Mouse (Mus musculus): Measurements from ENCODE around the gene Dnmt1. TPM values are rescaled to one million over a fixed set of nuclear protein-coding genes. Genes with fewer than 3 reads are reported as not detected.

The Dnmt1 gene
- total RNA-seq, 2 experiments from 2014 or later: 28.1 to 69.1 TPM

DNA sequence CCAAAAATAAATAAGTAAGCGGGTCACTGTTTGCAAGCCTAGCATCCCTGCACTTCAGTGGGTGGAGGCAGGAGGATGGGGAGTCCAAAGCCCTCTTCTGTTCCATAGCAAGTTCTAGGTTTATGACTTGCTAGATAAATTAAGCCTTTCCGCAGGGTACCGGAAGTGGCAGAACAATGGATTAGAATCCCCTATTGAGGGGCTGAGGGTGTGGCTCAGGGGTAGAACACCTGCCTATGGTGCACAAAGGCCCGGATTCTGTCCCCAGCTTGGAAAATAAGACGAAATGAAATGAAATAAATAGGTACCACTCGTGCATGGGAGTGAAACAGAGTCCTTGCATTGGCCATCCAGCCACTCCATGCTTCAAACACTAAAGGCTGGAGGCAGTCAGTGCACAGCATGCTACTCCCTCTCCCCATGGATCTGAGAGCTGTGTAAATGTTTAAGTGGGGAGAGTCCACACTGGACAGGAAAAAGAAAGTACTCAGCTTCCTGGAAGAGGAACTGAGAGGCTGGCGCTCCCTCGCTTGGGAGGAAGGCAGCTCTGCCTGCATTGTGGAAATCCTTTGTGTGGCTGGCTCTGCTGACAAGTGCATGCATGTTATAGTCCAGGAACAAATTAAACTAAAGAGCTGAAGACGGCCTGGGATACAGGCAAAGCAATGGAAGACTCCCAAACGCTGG is 18.9 kb upstream of the Dnmt1 start:
- no peak for ATAC-seq (replicated peaks; ENCODE audit: low FRiP score, poor library complexity, severe bottlenecking)

DNA sequence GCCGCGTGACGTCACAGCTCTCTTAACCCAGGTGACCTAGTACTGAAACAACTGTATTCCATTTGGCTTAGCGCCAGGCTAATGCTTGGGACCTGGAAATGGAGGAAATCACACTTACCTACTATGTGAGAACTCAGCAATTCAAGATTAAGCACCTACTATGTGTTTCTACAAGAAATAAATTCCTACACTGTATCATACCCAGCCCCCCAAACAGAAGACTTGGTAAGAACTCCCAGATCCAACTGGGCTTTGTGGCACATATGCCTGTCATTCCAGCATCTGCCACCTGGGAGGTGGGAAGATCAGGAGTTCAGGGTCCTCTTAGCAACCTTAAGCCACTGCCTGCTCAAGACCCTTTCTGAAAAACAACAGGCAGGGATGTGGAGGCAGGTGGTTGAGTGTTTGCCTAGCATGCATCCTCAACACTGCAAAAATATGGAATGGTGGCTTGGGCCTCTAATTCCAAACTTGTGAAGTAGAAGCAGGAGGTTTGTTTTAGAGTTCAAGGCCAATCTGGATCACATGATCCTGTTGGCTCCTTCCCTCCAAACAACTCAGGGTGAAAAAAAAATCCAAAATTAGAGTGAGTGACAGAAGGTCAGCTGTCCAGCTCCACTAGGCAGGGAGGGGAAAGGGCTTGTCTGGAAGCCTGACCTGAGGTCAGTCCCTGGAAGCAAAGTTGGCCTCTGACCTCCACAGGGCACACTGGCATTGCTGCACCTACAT is 17.4 kb upstream of the Dnmt1 start:
- no peak for ATAC-seq (replicated peaks; ENCODE audit: low FRiP score, poor library complexity, severe bottlenecking)

DNA sequence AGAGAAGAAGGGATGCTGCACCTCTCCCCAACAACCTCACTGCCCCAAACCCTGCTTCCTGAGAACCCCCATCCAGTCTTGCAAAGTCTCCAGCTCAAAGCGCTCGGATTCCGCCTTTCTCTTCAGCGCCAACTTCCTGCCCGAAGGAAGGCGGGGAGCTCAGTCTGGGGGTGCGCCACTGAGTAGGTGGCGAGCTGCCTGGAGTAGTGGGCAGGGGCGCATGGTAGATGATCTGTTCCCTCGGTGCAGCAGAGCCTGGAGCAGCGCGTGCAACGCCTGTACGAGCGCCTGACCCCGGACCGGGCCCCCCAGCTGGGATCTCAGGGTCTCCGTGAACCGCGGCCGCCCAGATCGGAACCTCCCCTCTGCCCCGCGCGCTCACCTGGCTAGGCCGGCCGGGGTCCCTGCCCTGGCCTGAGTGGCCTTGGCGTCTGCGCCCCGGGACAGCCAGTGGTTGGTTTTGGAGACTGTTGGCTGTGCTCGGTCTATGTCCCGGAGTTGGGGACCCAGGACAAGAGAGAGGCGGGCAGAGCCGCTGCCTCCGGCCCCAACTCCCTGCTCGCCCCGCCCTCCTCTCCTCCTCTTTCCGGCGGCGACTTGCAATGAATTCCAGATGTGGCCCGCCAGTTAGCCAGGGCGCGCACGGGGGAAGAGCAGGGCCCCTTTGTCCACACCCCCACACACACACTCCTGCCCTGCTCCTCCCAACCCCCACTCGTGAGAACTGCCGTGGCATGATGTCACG is 16.7 kb upstream of the Dnmt1 start, which contains the start of gene S1pr2:
S1pr2 (minus strand) TSS at position 566 of the 745 bp plus-strand sequence.
- ATAC-seq (replicated peaks; ENCODE audit: low FRiP score, poor library complexity, severe bottlenecking): peak; percentile 16; the same call in 1 of the 2 replicates

DNA sequence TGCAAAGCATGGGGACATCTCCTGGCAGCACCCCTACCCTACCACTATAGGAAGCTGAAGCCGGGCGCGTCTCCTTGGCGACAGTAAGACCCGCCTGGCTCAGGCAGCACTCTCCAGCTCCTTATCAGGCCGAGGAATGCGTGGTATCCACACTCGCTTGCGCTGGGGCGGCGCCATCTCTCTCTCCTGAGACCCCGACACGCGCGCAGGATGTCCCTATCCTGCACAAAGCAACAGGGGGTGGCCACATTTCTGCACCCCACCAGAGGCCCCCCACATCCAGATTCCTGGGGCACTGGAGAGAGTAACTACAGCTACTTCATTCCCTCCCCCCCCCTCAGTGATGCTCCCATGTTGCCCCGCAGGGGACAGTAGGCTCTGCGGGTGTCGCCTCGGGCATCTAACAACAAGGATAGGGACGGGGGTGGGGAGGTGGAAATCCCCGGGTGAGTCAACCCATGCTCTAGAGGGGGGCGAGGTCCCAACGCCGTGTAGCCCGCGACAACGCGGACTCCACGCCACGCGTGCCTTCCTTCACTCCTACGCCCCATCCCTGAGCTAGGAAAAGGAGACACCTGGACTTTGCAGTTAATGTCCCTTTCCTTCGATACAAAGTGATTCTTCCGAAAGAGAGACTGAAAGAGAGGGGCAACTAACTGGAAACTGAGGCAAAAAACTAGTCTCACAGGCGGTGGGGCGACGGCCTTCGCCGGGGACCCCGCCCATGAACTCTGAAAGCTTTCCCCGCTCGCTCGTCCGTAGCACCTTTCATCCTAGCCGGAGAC is 15.9 kb upstream of the Dnmt1 start:
- ATAC-seq (replicated peaks; ENCODE audit: low FRiP score, poor library complexity, severe bottlenecking): 0 out of 2 replicates have a peak, but pooled peaks have one; percentile 33

DNA sequence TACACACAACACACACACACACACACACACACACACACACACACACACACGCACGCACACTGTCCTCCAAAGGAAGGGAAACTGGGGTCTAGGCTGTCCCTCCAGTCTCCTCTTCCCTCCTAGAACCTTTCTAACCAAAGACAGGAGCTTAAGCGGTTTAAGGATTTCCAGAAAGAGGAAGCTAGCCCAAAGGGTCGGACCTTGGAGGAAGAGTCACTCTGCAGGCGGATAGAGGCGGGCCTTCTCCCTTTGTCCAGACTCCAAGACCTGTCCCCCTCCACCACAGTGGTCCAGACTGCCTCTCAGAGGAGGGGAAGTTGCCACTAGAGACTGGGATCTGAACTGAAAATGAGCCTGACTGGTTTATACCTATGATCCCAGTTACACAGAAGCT is 14.0 kb upstream of the Dnmt1 start:
- ATAC-seq (replicated peaks; ENCODE audit: low FRiP score, poor library complexity, severe bottlenecking): no peak

DNA sequence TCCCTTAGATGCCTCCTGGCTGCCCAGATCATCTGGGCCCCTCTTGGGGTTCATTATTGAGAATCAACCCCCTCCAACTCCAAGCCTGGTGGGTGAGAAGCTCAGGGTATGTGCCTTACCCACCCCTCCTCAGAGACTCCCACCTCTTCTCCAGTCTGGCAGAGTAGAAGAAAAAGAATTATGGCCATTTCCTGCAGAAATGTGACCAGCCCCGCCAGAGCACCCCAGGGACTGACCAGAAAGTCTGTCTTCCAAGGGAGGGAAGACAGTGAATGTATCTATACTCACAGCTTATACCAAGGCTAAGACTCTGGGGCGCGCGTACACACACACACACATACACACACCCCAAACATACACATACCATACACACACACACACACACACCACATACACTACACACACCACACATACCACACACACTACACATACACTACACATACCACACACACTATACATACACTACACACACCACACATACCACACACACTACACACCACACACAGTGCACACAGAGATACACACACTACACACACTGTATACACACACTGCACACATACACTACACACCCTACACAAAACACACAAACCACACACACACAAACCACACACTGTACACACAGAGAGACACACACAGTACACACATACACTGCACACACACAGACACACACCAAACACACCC is 13.5 kb upstream of the Dnmt1 start:
- no peak for ATAC-seq (replicated peaks; ENCODE audit: low FRiP score, poor library complexity, severe bottlenecking)

DNA sequence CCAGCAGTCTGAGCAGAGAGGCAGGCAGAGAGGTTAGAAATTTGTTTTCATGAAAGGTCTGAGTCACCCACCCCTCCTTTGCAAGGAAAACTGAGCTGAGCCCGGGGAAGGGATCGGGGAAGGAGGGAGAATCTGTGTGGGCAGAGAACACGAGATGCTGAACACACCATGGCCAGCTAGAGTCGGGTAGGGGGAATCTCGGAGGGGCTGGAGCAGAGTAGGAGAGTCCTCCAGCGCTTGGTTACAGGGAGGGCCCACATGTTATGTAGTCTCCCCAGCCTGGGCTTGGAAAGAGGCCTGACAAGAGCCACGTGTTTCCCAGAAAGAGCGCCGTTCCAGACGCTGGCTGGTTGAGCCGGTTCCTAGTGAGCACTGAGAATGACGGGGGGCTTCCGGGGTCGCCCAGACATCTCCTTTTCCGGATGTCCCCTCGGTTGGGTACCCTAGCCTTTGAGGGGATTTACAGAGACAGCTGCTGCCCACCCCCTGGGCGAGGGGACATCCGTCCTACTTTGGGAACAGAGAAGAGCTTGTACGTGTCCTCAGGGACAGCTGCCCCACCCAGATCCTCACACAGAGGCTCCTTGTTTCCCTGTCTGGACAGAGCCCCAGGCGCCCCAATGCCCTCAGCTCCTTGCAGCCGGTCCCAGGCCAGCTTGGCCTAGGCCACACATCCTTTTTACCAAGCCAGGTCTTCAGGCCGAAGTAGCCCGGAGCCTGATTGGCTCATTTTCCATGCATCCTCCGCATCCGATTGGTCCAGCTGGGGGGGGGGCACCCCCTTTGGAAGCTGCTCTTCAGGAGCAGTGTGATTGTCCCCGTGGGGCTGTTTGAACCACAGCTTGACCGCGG is 12.7 kb upstream of the Dnmt1 start:
- ATAC-seq (replicated peaks; ENCODE audit: low FRiP score, poor library complexity, severe bottlenecking): no peak

DNA sequence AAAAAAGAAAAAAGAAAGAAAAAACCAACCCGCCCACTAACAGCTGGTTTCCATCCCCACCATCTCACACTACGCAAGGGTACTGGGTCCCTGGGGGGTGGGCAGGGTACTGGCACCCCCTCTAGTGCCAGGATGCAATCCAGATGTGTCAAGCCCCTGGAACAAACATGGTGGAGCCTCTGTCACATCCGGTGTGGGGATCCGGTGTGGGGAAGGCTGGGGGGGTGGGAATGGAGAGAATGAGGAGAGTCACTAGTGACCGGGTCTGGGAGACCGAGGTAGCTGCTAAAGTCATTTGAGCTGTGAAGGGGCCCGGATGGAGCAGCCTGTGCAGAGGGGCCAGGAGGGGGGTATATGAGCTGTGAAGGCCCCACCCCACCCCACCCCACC is 12.1 kb upstream of the Dnmt1 start:
- ATAC-seq (replicated peaks; ENCODE audit: low FRiP score, poor library complexity, severe bottlenecking): no peak

DNA sequence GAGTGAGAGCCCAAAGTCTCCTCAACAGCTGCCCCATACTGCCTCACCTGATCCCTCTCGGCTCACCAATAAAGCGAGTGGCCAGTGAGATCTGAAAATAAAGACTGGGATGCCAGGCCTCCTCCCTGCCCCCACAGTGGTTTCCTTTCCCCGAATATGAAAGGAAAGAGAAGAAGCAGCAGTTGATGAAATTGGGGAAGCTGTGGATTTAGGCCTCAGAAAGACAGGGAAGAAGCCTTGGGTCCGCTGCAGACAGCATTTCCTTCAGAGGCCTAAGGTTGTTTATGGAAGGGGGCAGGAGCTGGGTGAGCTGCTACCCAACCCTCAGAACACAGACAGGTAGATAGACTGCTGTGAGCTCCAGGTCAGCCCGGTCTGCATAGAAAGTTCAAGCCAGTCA is 7.1 kb upstream of the Dnmt1 start:
- no peak for ATAC-seq (replicated peaks; ENCODE audit: low FRiP score, poor library complexity, severe bottlenecking)

DNA sequence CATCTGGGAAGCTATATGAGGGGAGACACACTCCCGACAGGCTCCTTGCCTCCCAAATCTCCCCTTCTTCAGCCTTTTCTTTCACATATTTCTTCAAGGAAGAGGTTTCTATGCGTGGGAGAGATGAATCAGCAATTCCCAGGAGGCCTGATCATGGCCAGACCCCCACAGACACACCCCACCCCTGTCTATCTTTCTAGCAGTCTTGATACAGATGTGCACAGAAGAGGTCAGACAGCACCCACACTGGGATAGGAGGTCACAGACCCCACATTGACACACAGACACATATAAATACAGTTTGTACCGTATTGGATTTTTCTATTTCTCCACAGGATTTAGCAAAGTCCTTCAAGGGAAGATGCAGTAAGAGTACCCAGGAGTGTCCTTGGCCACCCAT is 6.3 kb upstream of the Dnmt1 start:
- no peak for ATAC-seq (replicated peaks; ENCODE audit: low FRiP score, poor library complexity, severe bottlenecking)

DNA sequence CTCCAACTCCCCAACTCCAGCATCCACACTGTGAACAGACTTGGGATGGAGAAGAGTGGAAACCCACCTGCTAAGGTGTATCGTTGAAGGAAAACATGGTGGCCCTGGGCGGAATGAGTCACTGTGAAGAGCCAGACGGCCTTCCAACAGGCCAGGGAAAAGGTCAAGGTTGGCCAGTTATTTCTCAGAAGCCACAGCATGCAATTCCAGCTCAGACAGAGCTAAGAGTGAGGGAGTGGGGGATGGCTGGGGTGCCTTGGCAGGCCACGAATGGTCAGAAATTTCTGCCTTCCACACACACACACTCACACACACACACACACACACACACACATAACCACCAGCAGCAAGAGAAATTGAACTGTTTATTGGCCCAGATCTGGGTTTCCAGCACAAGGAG is 5.9 kb upstream of the Dnmt1 start:
- no peak for ATAC-seq (replicated peaks; ENCODE audit: low FRiP score, poor library complexity, severe bottlenecking)

DNA sequence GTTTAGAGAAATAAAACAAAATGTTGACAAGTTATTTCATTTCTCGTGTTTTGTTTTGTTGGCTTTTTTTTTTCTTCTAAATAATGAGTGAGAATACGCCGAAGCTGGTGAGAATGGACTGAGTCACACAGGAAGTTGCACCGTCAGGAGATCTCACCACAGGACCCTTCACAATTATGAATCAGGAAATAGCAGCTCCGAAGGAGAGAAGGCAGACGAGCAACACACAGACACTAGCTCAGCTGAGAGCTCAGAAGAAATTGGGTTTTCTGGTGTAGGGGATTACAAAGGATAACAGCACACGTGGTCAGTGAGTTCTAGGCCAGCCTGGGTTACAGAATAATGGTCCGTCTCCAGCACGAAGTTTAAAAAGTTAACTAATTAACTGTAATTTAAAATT is 1.9 kb upstream of the Dnmt1 start:
- ATAC-seq (replicated peaks; ENCODE audit: low FRiP score, poor library complexity, severe bottlenecking): no peak

DNA sequence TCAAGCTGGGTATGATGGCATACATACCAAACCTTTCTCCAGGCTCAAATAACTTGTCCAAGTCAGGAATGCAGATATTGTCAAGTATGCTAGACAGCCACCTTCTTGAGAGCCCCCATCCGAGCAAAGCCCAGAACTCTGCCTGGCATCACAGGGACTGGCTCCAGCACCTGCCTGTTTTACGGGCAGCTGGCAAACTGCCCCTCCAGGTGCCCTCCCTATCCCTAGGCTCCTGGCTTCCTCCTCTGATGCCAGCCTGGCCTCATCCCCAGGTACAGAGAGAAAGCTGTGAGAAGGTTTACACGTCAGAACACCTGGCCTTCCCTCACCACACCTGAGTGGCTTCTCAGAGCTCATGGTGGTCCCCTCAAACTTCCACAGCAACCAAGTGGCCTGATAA is 2.7 kb downstream of the Dnmt1 start:
- no peak for ATAC-seq (replicated peaks; ENCODE audit: low FRiP score, poor library complexity, severe bottlenecking)

DNA sequence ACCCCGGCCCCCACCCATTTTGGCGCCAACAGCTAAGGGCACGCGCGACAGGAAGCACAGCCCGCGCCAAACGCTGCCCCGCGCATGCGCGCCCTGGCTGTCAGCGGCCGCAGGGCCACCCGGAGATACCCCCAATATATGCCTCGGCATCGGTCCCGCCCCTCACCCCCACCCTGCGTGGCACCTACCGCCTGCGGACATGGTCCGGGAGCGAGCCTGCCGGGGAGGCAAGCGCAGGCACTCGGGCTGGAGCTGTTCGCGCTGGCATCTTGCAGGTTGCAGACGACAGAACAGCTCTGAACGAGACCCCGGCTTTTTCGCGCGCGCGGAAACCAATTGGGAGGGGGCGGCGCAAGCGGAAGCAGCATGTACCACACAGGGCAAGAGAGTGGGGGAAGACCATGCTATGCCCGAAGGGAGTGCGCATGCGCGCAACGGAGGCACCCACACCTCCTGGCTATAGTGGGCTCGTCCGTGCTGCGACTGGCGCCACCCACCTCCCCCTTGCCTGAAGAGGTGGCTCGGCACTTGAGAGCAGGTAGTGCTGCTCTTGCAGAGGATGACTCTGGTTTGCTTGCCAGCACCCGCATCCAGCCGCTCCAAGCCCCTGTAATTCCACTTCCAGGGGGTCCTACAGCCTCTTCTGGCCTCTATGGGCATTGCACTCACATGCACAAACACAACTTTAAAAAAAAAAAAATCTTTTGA is 7.0 kb downstream of the Dnmt1 start:
- ATAC-seq (replicated peaks; ENCODE audit: low FRiP score, poor library complexity, severe bottlenecking): peak; percentile 95

DNA sequence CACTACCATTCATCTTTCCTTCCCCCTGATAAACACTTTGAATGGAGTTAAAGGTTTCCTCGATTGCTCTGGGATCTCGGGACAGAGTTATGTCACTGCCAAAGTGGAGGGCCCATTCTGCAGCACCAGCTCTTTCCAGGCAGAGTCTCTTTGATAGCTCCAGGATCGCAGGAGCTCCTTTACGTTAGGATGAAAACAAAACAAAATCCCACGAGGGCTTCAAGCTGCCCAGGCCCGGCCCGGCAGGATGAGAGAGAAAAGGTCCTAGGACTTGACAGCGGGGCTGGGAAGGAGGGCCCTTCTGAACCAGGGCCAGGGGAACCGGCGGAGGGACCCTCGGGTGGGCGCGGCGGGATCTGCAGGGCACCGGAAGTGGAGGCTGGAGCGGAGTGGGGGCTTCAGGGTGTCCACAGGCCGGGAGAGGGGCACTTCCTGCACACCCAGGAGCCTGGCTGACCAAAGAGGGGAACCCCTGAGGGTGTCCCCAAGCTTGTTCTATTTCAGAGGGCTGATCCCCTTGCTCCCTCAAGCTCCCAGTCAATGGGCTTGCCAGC is 7.6 kb downstream of the Dnmt1 start:
- 0 out of 2 replicates have a peak, but pooled peaks have one; percentile 9 for ATAC-seq (replicated peaks; ENCODE audit: low FRiP score, poor library complexity, severe bottlenecking)

DNA sequence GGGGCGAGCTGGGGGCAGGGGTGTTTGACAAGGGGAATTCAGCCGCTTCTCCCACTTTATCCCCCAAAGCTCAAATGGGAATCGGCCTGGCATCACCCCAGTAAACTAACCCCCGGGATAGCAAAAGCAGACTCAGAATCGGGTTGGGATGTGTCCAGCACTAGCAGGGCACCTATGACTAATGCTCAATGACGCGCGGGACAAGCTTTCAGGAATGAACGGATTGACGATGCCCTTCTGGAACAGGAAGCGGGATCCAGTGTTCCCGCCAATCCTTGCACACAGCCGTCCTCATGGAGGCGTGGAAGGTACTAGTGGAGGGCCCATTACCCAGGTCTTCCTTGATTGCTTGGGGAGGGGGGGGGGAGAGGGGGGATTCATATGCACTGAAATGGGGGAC is 8.2 kb downstream of the Dnmt1 start:
- no peak for ATAC-seq (replicated peaks; ENCODE audit: low FRiP score, poor library complexity, severe bottlenecking)

DNA sequence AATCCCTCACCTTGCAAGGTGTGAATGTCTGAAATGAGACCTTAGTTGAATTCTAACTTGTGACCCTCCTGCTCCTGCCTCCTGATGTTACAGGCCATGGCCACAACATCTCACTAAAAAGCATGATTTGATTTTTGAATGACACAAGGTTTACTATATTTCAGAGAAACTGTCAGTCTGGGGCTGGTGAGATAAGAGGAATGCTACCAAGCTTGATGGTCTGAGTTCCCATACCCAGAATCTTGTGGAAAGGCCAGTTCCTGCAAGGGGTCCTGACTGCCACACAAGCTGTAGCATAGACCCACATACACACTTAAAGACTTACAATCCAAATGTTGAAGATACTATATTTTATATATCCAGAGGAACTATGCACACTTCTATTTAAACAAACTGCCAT is 9.3 kb downstream of the Dnmt1 start:
- ATAC-seq (replicated peaks; ENCODE audit: low FRiP score, poor library complexity, severe bottlenecking): no peak

All from erythroblast, adult 5-6 weeks (primary cell).